ENCODE assay signal across 18 mouse cellular contexts in genomic region chr1:122043896-122044295, GRCm38 (mm10).
"Had no signal": no experiment of that assay in that cellular context is flagged by ENCODE, and none has a peak within 500 bp of the region (broad histone marks: within the 10 kb centered on the region; RNA-seq: fewer than 3 reads in every experiment).

No protein-coding gene starts in this region.

- H3K4me3 ChIP-seq: lung, embryonic 15.5 days; megakaryocyte, embryonic 14.5 days; midbrain, embryonic 13.5 days; midbrain, embryonic 15.5 days; neural tube, embryonic 12.5 days; stomach, embryonic 15.5 days had no signal

- H3K27me3 ChIP-seq: lung, embryonic 15.5 days; megakaryocyte, embryonic 14.5 days; midbrain, embryonic 13.5 days; midbrain, embryonic 15.5 days; neural tube, embryonic 12.5 days; stomach, embryonic 15.5 days had no signal

- H3K4me2 ChIP-seq: lung, embryonic 15.5 days; midbrain, embryonic 11.5 days; midbrain, embryonic 13.5 days; midbrain, embryonic 15.5 days; neural tube, embryonic 12.5 days; stomach, embryonic 15.5 days had no signal

- H3K27ac ChIP-seq: lung, embryonic 15.5 days; macrophage; midbrain, embryonic 13.5 days; midbrain, embryonic 15.5 days; neural tube, embryonic 12.5 days; stomach, embryonic 15.5 days; stomach, postnatal 0 days had no signal

- H3K9ac ChIP-seq: liver, postnatal 0 days; lung, embryonic 15.5 days; midbrain, embryonic 13.5 days; midbrain, embryonic 15.5 days; neural tube, embryonic 12.5 days; stomach, embryonic 15.5 days had no signal

- ATAC-seq: liver, postnatal 0 days; lung, postnatal 0 days; midbrain, embryonic 13.5 days; midbrain, embryonic 15.5 days had no signal

- H3K36me3 ChIP-seq: lung, embryonic 15.5 days; midbrain, embryonic 13.5 days; midbrain, embryonic 15.5 days; neural tube, embryonic 12.5 days; stomach, embryonic 15.5 days had no signal

- H3K9me3 ChIP-seq: lung, embryonic 15.5 days; midbrain, embryonic 13.5 days; midbrain, embryonic 15.5 days; neural tube, embryonic 12.5 days; stomach, embryonic 15.5 days had no signal

- DNase-seq: liver, postnatal 0 days; lung, adult 2 months; lung, postnatal 14 days; lung, postnatal 36 days; right cerebral cortex, postnatal 25 days; thymus, adult 18-20 months; thymus, postnatal 14 days; thymus, postnatal 36 days had no signal

- H3K4me1 ChIP-seq: lung, embryonic 15.5 days; megakaryocyte, embryonic 14.5 days; midbrain, embryonic 13.5 days; midbrain, embryonic 15.5 days; neural tube, embryonic 12.5 days; stomach, embryonic 15.5 days had no signal
